ENCODE assay signal across 8 mouse cellular contexts in genomic region chr9:57643169-57643855, GRCm38 (mm10). TPM values are rescaled to one million over a fixed set of nuclear protein-coding genes. Genes with fewer than 3 reads are reported as not detected.
DNase-seq lines count a peak whose midpoint lies in the region; ATAC-seq lines count a peak whose summit lies in the region.

No protein-coding gene starts in this region.

- H3K4me3 ChIP-seq in neural tube, embryonic 11.5 days (ENCODE audit: low read depth, low read length) = peak overlapping the region; percentile 97
- H3K4me3 ChIP-seq in forebrain, embryonic 16.5 days (replicated peaks; ENCODE audit: low read length) = peak overlapping the region; percentile 94
- peak overlapping the region; percentile 98 for H3K4me3 ChIP-seq in neural tube, embryonic 14.5 days (ENCODE audit: low read depth, low read length)

- WGBS in neural tube, embryonic 11.5 days = 75% methylated on average over 9 of the region's 9 CpGs
- 72% methylated on average over 9 of the region's 9 CpGs for WGBS in forebrain, embryonic 16.5 days
- WGBS in neural tube, embryonic 14.5 days = 77% methylated on average over 9 of the region's 9 CpGs

- H3K4me1 ChIP-seq in neural tube, embryonic 11.5 days (ENCODE audit: control insufficient read depth, insufficient read depth, low read length) = peaks cover 35% of the 10 kb centered on the region
- H3K4me1 ChIP-seq in forebrain, embryonic 16.5 days (replicated peaks; ENCODE audit: control insufficient read depth, insufficient read depth, low read length) = peaks cover 60% of the 10 kb centered on the region
- peaks cover 53% of the 10 kb centered on the region for H3K4me1 ChIP-seq in neural tube, embryonic 14.5 days (ENCODE audit: control insufficient read depth, insufficient read depth, low read length)

- H3K27ac ChIP-seq in neural tube, embryonic 11.5 days (ENCODE audit: low read depth, low read length) = no peak overlapping the region
- no peak overlapping the region for H3K27ac ChIP-seq in forebrain, embryonic 16.5 days (ENCODE audit: low read length)
- no peak overlapping the region for H3K27ac ChIP-seq in neural tube, embryonic 14.5 days (ENCODE audit: low read depth, low read length)

- DNase-seq in neural tube, embryonic 11.5 days (ENCODE audit: low spot score) = no peak
- no peak for DNase-seq in neural tube, embryonic 10.5 days (ENCODE audit: extremely low spot score, low spot score)
- DNase-seq in kidney, postnatal 36 days = peak; percentile 46 to 51
- no peak for DNase-seq in left cerebral cortex, adult 18-20 months (ENCODE audit: low spot score in 2 of 2)
- DNase-seq in yolk sac, embryonic 10.5 days (ENCODE audit: low spot score) = no peak

- no peaks in the 10 kb centered on the region for H3K36me3 ChIP-seq in neural tube, embryonic 11.5 days (ENCODE audit: control insufficient read depth, insufficient read depth, low read length)
- H3K36me3 ChIP-seq in forebrain, embryonic 16.5 days (ENCODE audit: control insufficient read depth, insufficient read depth) = no peaks in the 10 kb centered on the region
- H3K36me3 ChIP-seq in neural tube, embryonic 14.5 days (ENCODE audit: control insufficient read depth, insufficient read depth, low read length) = no peaks in the 10 kb centered on the region

- no peaks in the 10 kb centered on the region for H3K27me3 ChIP-seq in neural tube, embryonic 11.5 days (ENCODE audit: control insufficient read depth, insufficient read depth, low read length)
- no peaks in the 10 kb centered on the region for H3K27me3 ChIP-seq in forebrain, embryonic 16.5 days (replicated peaks; ENCODE audit: control insufficient read depth, insufficient read depth, low read length)
- H3K27me3 ChIP-seq in neural tube, embryonic 14.5 days (ENCODE audit: control insufficient read depth, insufficient read depth, low read length) = no peaks in the 10 kb centered on the region; the same call in 1 of the 2 replicates

- H3K9ac ChIP-seq in neural tube, embryonic 11.5 days (ENCODE audit: low read length) = no peak overlapping the region
- peak overlapping the region; percentile 99 for H3K9ac ChIP-seq in forebrain, embryonic 16.5 days (replicated peaks; ENCODE audit: low read depth, low read length)
- H3K9ac ChIP-seq in neural tube, embryonic 14.5 days (replicated peaks; ENCODE audit: low read depth, low read length) = peak overlapping the region; percentile 97; the same call in 1 of the 2 replicates

- no peaks in the 10 kb centered on the region for H3K9me3 ChIP-seq in neural tube, embryonic 11.5 days (ENCODE audit: control insufficient read depth, low read length)
- H3K9me3 ChIP-seq in forebrain, embryonic 16.5 days (ENCODE audit: control insufficient read depth, low read length) = no peaks in the 10 kb centered on the region
- no peaks in the 10 kb centered on the region for H3K9me3 ChIP-seq in neural tube, embryonic 14.5 days (ENCODE audit: control insufficient read depth, low read length)

- no peak for ATAC-seq in neural tube, embryonic 11.5 days (ENCODE audit: insufficient read depth, low FRiP score, low TSS enrichment)
- no peak for ATAC-seq in forebrain, embryonic 16.5 days
- no peak for ATAC-seq in neural tube, embryonic 14.5 days (ENCODE audit: low read depth)
- ATAC-seq in megakaryocyte-erythroid progenitor cell, adult 5-6 weeks (replicated peaks; ENCODE audit: low FRiP score, low TSS enrichment, poor library complexity, severe bottlenecking) = no peak

- H3K4me2 ChIP-seq in neural tube, embryonic 11.5 days (ENCODE audit: low read depth) = peak overlapping the region; percentile 92
- peak overlapping the region; percentile 95 for H3K4me2 ChIP-seq in forebrain, embryonic 16.5 days (ENCODE audit: low read length)
- H3K4me2 ChIP-seq in neural tube, embryonic 14.5 days (ENCODE audit: low read depth, low read length) = peak overlapping the region; percentile 98

RNA-seq across cellular contexts. Expression of gene Csk, which starts 10.1 kb away (rescaled TPM):
- polyA plus RNA-seq in neural tube, embryonic 11.5 days (2014; fragmentation: Nextera tagmentation; extraction: Ambion mirVana) = 29.9 and 35.2 TPM in 2 replicates
- 38.5 and 39.6 TPM in 2 replicates for polyA plus RNA-seq in forebrain, embryonic 16.5 days (2015; fragmentation: Nextera tagmentation; extraction: Ambion mirVana)
- polyA plus RNA-seq in neural tube, embryonic 14.5 days (2014; fragmentation: Nextera tagmentation; extraction: Ambion mirVana) = 33.4 and 46.2 TPM in 2 replicates
- 10 to 100 TPM; 35.1 to 37.0 TPM for total RNA-seq in left cerebral cortex, adult 18-20 months (2021)
- 151 and 213 TPM in 2 replicates for total RNA-seq in megakaryocyte-erythroid progenitor cell, adult 5-6 weeks (2014; fragmentation: Nextera tagmentation)
- 158 and 213 TPM in 2 replicates for total RNA-seq in megakaryocyte-erythroid progenitor cell, adult 5-6 weeks (2017)

RNA-seq across cellular contexts. Expression of gene Lman1l, which starts 22.7 kb away (rescaled TPM):
- polyA plus RNA-seq in neural tube, embryonic 11.5 days (2014; fragmentation: Nextera tagmentation; extraction: Ambion mirVana) = not detected in 2 replicates
- polyA plus RNA-seq in forebrain, embryonic 16.5 days (2015; fragmentation: Nextera tagmentation; extraction: Ambion mirVana) = not detected in 2 replicates
- polyA plus RNA-seq in neural tube, embryonic 14.5 days (2014; fragmentation: Nextera tagmentation; extraction: Ambion mirVana) = not detected in 2 replicates
- total RNA-seq in left cerebral cortex, adult 18-20 months (2021) = not detected
- total RNA-seq in megakaryocyte-erythroid progenitor cell, adult 5-6 weeks (2014; fragmentation: Nextera tagmentation) = not detected in 2 replicates
- not detected in 2 replicates for total RNA-seq in megakaryocyte-erythroid progenitor cell, adult 5-6 weeks (2017)

RNA-seq across cellular contexts. Expression of gene Cplx3, which starts 37.2 kb away (rescaled TPM):
- polyA plus RNA-seq in neural tube, embryonic 11.5 days (2014; fragmentation: Nextera tagmentation; extraction: Ambion mirVana) = 0.42 TPM in 1 of 2 replicates, not detected in the other
- polyA plus RNA-seq in forebrain, embryonic 16.5 days (2015; fragmentation: Nextera tagmentation; extraction: Ambion mirVana) = 0.09 TPM in 1 of 2 replicates, not detected in the other
- 0.13 TPM in 1 of 2 replicates, not detected in the other for polyA plus RNA-seq in neural tube, embryonic 14.5 days (2014; fragmentation: Nextera tagmentation; extraction: Ambion mirVana)
- 10 to 100 TPM; 13.0 to 13.6 TPM for total RNA-seq in left cerebral cortex, adult 18-20 months (2021)
- total RNA-seq in megakaryocyte-erythroid progenitor cell, adult 5-6 weeks (2014; fragmentation: Nextera tagmentation) = not detected in 2 replicates
- not detected in 2 replicates for total RNA-seq in megakaryocyte-erythroid progenitor cell, adult 5-6 weeks (2017)

RNA-seq across cellular contexts. Expression of gene Cyp1a2, which starts 40.2 kb away (rescaled TPM):
- not detected in 2 replicates for polyA plus RNA-seq in neural tube, embryonic 11.5 days (2014; fragmentation: Nextera tagmentation; extraction: Ambion mirVana)
- polyA plus RNA-seq in forebrain, embryonic 16.5 days (2015; fragmentation: Nextera tagmentation; extraction: Ambion mirVana) = not detected in 2 replicates
- polyA plus RNA-seq in neural tube, embryonic 14.5 days (2014; fragmentation: Nextera tagmentation; extraction: Ambion mirVana) = not detected in 2 replicates
- total RNA-seq in left cerebral cortex, adult 18-20 months (2021) = not detected
- not detected in 2 replicates for total RNA-seq in megakaryocyte-erythroid progenitor cell, adult 5-6 weeks (2014; fragmentation: Nextera tagmentation)
- total RNA-seq in megakaryocyte-erythroid progenitor cell, adult 5-6 weeks (2017) = not detected in 2 replicates

RNA-seq across cellular contexts. Expression of gene Cyp1a1, which starts 44.4 kb away (rescaled TPM):
- not detected in 2 replicates for polyA plus RNA-seq in neural tube, embryonic 11.5 days (2014; fragmentation: Nextera tagmentation; extraction: Ambion mirVana)
- 0.12 and 0.18 TPM in 2 replicates for polyA plus RNA-seq in forebrain, embryonic 16.5 days (2015; fragmentation: Nextera tagmentation; extraction: Ambion mirVana)
- 0.09 and 0.13 TPM in 2 replicates for polyA plus RNA-seq in neural tube, embryonic 14.5 days (2014; fragmentation: Nextera tagmentation; extraction: Ambion mirVana)
- total RNA-seq in left cerebral cortex, adult 18-20 months (2021) = under 1 TPM in 1 of 2 experiments, not detected in 1; 0.16 TPM
- 0.52 and 1.7 TPM in 2 replicates for total RNA-seq in megakaryocyte-erythroid progenitor cell, adult 5-6 weeks (2014; fragmentation: Nextera tagmentation)
- 1.3 TPM in 1 of 2 replicates, not detected in the other for total RNA-seq in megakaryocyte-erythroid progenitor cell, adult 5-6 weeks (2017)

Comparison
In these comparisons a context has a peak if more than half of its experiments do, and no peak if none do; other contexts are left out.
1. DNase-seq: peak in kidney, postnatal 36 days (2 of 2); none in neural tube, embryonic 11.5 days (single experiment), neural tube, embryonic 10.5 days (single experiment), left cerebral cortex, adult 18-20 months (0 of 2) and yolk sac, embryonic 10.5 days (single experiment).
2. Peak in every context shown above with its lines, with median percentiles within 50 percentile points of each other: H3K4me2 ChIP-seq and H3K4me3 ChIP-seq.